Mouse (Mus musculus) neural tube, embryonic 13.5 days (tissue): ENCODE results near the gene Tor3a. TPM values are rescaled to one million over a fixed set of nuclear protein-coding genes. Genes with fewer than 3 reads are reported as not detected.

ENCODE experiments used
- polyA plus RNA-seq: library from polyadenylated mRNA; unstranded; fragments of >200 nt; fragmentation: Nextera tagmentation; extraction: Ambion mirVana; gene quantifications from 2 replicates; pipeline ENCODE4 v1.2.1, GENCODE M21; 2015

Tor3a gene
- polyA plus RNA-seq, 1 experiment from 2014 or later, result 3.2 TPM

Other genes with a start within 250 kb of the Tor3a start
- gene Soat1, start 200.0 kb downstream of the Tor3a start, polyA plus RNA-seq, result 10.3 and 15.2 TPM in 2 replicates
- 0.63 and 0.68 TPM in 2 replicates for gene Gm10031, start 150.3 kb downstream of the Tor3a start, polyA plus RNA-seq
- gene Abl2, start 115.6 kb downstream of the Tor3a start, polyA plus RNA-seq, result 5.4 and 6.1 TPM in 2 replicates
- gene Fam20b, start 44.7 kb upstream of the Tor3a start, polyA plus RNA-seq, result 27.6 and 28.2 TPM in 2 replicates
- gene Angptl1, start 164.2 kb upstream of the Tor3a start, polyA plus RNA-seq, result 3.5 and 8.0 TPM in 2 replicates